Mouse (Mus musculus) heart, postnatal 14 days (tissue): ENCODE results near the gene Chmp1a. TPM values are rescaled to one million over a fixed set of nuclear protein-coding genes. Genes with fewer than 3 reads are reported as not detected.

Experiments used
- DNase-seq, 2 experiments: peaks; one replicate each; pipeline ENCODE4 v3.0.0; 2021 to 2022
- intact Hi-C: fragments of 180-260 bp; cut with DNase I; formaldehyde crosslinking; loops from one replicate; pipeline ENCODE4 v1.15.1; 2025
- total RNA-seq, 2 experiments: library from RNA; stranded (reverse); gene quantifications; 2 replicates each; pipeline ENCODE4 v1.2.3; 2021

Gene Chmp1a
- total RNA-seq, 2 experiments from 2014 or later: 50.1 to 64.3 TPM

DNA sequence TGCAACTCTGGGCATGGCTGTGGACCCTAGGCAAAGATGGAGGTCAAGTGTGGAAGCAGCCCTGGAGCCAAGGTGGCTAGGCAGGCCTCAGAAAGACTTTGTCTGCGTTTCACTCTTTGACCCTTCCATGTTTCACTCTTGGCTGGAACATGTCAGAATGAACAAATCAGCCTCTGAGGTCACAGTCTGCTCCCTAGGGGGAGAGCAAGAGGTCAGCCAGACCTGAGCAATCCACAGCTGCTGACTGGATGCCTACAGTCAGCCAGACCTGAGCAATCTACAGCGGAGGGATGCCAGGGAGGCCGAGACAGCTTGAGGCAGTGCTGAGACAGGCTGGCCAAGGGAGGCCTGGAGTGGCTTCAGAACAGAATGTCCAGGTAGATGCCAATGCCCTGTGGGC lies 31.2 kb downstream of the Chmp1a start:
- intact Hi-C loops: no loop called here
- DNase-seq: peak; percentile 58 to 67

DNA sequence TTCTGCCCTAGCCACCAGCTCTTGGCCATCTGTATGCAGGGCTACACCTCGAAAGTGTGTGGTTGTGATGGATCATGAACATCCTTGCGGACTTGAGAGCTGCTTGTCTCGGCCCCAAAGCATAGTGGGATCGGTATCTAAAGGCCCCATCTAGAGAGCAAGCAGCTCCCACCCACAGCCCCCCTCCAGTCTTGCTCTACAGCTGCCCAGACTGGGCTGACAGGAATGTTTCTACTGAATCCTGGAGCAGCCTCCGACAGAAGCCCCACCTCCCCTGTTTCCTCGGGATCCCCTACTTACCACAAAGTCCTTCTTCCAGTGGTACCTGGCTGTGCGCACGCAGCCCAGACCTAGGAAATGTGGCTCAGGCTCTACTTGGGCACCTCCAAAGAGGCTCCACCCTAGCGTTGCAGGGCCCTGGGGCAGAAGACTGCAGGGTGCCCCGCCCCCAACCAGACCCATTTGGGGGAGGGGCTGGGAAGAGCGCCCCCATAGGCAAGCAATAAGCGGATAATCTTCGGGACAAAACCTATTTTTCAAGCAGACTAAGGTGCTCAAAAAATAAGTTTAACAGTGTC lies 54.6 kb downstream of the Chmp1a start, which contains the start of gene Sult5a1:
Gene Sult5a1, minus strand, starts transcription at position 428 of the 578 bp plus-strand sequence.
- intact Hi-C loops: no loop called here
- no peak for DNase-seq

DNA sequence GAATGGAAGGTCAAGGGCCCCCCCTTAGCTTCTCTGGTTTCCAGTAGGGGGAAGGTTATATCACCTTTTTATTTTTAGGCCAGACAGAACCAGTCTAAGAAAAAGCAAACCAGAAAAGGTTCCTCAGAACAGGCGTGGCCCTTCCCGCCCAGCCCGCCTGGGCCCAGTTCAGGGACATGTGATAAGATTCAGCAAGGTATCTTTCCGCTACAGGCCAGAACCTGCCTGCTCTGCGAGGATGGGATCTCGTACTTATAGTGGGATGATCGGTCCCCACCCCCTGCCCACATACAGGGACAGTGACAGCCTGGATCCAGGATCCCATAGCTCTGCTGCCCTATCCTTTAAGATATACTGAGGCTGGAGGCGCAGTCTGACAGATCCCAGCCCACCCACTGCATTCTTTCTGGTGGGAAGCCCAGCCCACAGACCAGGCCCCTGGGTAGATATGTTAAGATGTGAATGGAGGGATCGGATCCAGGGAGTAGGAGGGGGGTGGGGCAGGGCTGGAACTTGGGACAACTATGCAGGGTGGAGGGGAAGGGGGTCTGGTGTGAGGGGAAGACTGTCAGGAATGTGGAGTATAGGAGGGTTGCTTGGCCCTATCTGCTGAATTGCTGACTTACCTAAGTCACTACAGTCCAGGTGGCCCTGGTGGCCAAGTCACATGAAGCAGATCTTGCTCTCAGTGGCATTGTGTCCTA lies 56.3 kb downstream of the Chmp1a start:
- no peak for DNase-seq
- intact Hi-C loops: no loop called here

DNA sequence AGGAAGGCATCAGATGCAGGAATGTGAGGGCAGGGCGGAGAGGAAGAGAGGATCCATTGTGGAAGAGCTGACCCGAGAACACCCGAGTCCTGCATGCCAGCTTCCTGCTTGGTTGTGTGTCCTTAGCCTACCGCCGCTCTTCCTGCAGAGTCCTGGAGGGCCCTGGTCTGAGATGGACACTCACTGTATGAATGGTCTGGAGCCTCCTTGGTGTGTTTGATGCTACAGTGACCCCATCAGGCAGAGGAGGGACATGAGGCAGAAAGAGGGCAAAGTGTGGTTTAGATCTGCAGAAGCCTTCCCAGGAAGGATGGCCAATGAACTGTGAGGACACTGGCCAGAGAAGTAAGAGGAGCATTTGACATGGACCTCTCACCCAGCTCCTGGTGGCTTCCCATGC lies 57.4 kb downstream of the Chmp1a start:
- peak in 1 of 2 experiments; percentile 45 for DNase-seq

More for the DNA sequence above, 57.4 kb downstream of the Chmp1a start:
- intact Hi-C loops: loop anchor here (2.0 kb wide), 1 partner anchor 48 kb away; no protein-coding TSS in a partner anchor

Other genes starting within 250 kb of the Chmp1a start
- gene Ankrd11, start 170.5 kb downstream of the Chmp1a start, total RNA-seq: 10 to 100 TPM; 75.3 to 80.8 TPM
- gene Spg7, start 149.8 kb downstream of the Chmp1a start, total RNA-seq: 10 to 100 TPM; 75.5 to 76.9 TPM
- gene Rpl13, start 110.4 kb downstream of the Chmp1a start, total RNA-seq: 100 to 1,000 TPM; 426 to 446 TPM
- under 1 TPM; 0.31 to 0.39 TPM for gene Cpne7, start 95.4 kb downstream of the Chmp1a start, total RNA-seq
- gene Sult5a1, start 54.4 kb downstream of the Chmp1a start, total RNA-seq: 1 to 10 TPM; 1.2 to 2.1 TPM
- 10 to 100 TPM; 28.6 to 43.2 TPM for gene Dpep1, start 26.5 kb downstream of the Chmp1a start, total RNA-seq
- 10 to 100 TPM; 38.4 to 45.7 TPM for gene Spata33, start 69 bp upstream of the Chmp1a start, total RNA-seq
- gene Cdk10, start 12.1 kb upstream of the Chmp1a start, total RNA-seq: 10 to 100 TPM; 22.5 to 23.8 TPM
- gene Spata2l, start 23.5 kb upstream of the Chmp1a start, total RNA-seq: 1 to 10 TPM; 6.5 to 6.9 TPM
- 10 to 100 TPM; 15.7 to 16.6 TPM for gene Zfp276, start 41.4 kb upstream of the Chmp1a start, total RNA-seq
- gene Vps9d1, start 41.6 kb upstream of the Chmp1a start, total RNA-seq: 10 to 100 TPM; 23.1 to 29.1 TPM
- 1 to 10 TPM; 2.1 to 5.4 TPM for gene Fanca, start 105.8 kb upstream of the Chmp1a start, total RNA-seq
- gene Spire2, start 120.0 kb upstream of the Chmp1a start, total RNA-seq: under 1 TPM; 0.24 to 0.32 TPM
- gene Tcf25, start 161.0 kb upstream of the Chmp1a start, total RNA-seq: 100 to 1,000 TPM; 136 to 149 TPM
- gene Mc1r, start 194.3 kb upstream of the Chmp1a start, total RNA-seq: not detected
- under 1 TPM; 0.61 to 0.67 TPM for gene Tubb3, start 198.7 kb upstream of the Chmp1a start, total RNA-seq
- 10 to 100 TPM; 45.8 to 50.8 TPM for gene Def8, start 210.8 kb upstream of the Chmp1a start, total RNA-seq